Mouse (Mus musculus): ENCODE measurements around the gene Ldlrap1.

- TF ChIP-seq CTCF (IDR thresholded peaks at IDR 0.05; ENCODE audit: control insufficient read depth, insufficient read depth, low read length) (no peak), POLR2A (IDR thresholded peaks at IDR 0.05; ENCODE audit: borderline replicate concordance, control insufficient read depth, low read depth, low read length) (no peak)
Measured at GRCm38 (mm10) chr4:134750825-134751224, 17.0 kb downstream of the Ldlrap1 start.
